Mouse (Mus musculus) C3H10T1/2 (cell line): ENCODE data around the gene Eif2d. TPM values are rescaled to one million over a fixed set of nuclear protein-coding genes. Genes with fewer than 3 reads are reported as not detected.

Experiments
- polyA plus RNA-seq, 2 experiments: library from polyadenylated mRNA; unstranded; fragments of >200 nt; fragmentation: generic; extraction: Trizol; gene quantifications; one replicate each; pipeline ENCODE4 v1.2.1; 2012; ENCODE audit warnings: missing spikeins in 2 of 2

Gene Eif2d
- polyA plus RNA-seq: 10 to 100 TPM; 40.3 to 40.5 TPM

DNA sequence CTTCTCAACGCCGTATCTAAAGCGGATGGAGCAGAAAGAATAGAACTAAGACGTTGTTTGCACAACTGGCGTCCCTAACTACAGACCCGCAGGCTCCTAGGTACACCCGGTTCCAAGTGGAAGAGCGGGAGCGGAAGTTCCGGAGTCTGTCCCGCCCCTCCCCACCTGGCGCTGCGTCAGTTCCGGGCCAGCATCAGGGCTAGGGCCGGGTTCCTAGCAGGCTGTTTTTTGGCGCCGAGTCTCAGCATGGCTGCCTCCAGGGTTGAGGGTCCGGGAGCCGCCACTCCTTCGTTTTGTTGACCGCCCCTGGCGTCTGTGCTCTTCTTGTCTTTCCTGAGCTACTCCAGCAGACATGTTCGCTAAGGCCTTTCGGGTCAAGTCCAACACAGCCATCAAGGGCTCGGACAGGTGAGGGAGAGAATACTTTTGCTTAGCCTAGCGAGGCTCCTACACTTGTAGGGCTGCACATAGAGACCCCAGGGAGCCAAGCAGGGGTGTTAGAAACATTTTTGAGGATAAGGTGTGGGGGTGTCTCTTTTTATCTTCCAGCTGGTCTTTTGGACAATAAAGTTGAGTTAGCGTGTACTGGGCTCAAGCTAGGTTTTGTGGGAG, at the start of gene Eif2d:
Gene Eif2d (plus strand): TSS at position 164 of the 612 bp plus-strand sequence.

DNA sequence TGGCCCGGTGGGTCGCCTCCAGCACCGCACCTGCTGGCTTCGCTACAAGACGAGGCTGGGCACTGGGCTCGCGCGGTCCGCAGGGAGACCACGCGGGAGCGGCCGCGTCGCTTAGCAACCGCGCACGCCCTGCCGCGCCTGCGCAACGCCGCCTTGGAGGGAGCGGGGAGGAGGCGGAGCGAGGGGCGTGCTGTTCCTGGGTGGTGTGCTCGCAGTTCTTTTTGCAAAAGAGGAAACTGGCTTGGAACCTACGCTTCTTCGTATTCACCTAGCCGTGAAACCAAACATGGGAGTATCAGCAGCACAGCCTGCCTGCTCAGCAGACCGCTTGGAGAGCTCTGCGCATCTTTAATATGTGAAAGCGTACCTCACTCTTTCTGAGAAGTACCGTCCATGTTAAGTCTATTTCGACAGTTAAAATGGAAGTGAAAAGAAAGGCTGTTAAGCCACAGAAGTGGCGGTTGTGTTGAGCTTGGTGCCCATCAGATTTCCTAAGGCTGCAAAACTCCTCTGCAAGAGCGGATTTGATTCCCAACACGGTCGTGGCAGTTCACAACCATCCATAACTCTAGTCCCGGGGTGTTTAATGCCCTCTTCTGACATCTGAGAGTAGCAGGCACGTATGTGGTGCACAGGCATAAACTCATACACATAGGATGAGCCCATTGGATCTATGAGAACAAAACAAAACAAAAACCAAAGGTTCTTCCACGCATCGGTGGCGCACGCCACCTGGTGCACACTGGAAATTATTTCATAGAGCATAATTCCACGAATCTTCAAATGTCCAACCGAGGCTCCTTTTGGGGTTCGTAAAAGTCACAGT, 14.6 kb upstream of the Eif2d start, which contains the start of gene Dyrk3:
Gene Dyrk3 (minus strand): TSS at position 150 of the 826 bp plus-strand sequence.

Other genes starting within 250 kb of the Eif2d start
- not detected for gene Il20, start 241.7 kb upstream of the Eif2d start, polyA plus RNA-seq
- under 1 TPM in 1 of 2 experiments, not detected in 1; 0.07 TPM for gene Il19, start 213.1 kb upstream of the Eif2d start, polyA plus RNA-seq
- gene Il10, start 133.3 kb upstream of the Eif2d start, polyA plus RNA-seq: not detected
- 10 to 100 TPM; 54.8 to 60.2 TPM for gene Mapkapk2, start 55.4 kb upstream of the Eif2d start, polyA plus RNA-seq
- gene Dyrk3, start 14.8 kb upstream of the Eif2d start, polyA plus RNA-seq: 1 to 10 TPM in 1 of 2 experiments, under 1 TPM in 1; 0.93 to 2.1 TPM
- 1 to 10 TPM in 1 of 2 experiments, under 1 TPM in 1; 0.49 to 1.6 TPM for gene Rassf5, start 92.1 kb downstream of the Eif2d start, polyA plus RNA-seq
- 10 to 100 TPM in 1 of 2 experiments, 1 to 10 TPM in 1; 1.5 to 11.3 TPM for gene Ikbke, start 126.4 kb downstream of the Eif2d start, polyA plus RNA-seq